Mouse (Mus musculus): Measurements from ENCODE around the gene Galnt12.

Gene Galnt12

GRCm38 (mm10) chr4:47103561-47103960, 11.9 kb downstream of the Galnt12 start:
- no peak for DNase-seq (ENCODE audit: low spot score)

GRCm38 (mm10) chr4:47111885-47112284, 20.2 kb downstream of the Galnt12 start:
- DNase-seq (ENCODE audit: low spot score) = no peak

- no peak for DNase-seq (ENCODE audit: low spot score)
Observed at GRCm38 (mm10) chr4:47112560-47112959, 20.9 kb downstream of the Galnt12 start.

- peak; percentile 24 for DNase-seq (ENCODE audit: low spot score)
Observed at GRCm38 (mm10) chr4:47122051-47122706, 30.5 kb downstream of the Galnt12 start.

- DNase-seq (ENCODE audit: low spot score) = no peak
Observed at GRCm38 (mm10) chr4:47124140-47124711, 32.5 kb downstream of the Galnt12 start.

GRCm38 (mm10) chr4:47128515-47128914, 36.8 kb downstream of the Galnt12 start:
- no peak for DNase-seq (ENCODE audit: low spot score)

- DNase-seq (ENCODE audit: low spot score) = no peak
Observed at GRCm38 (mm10) chr4:47129572-47129971, 37.9 kb downstream of the Galnt12 start.

- no peak for DNase-seq (ENCODE audit: low spot score)
Observed at GRCm38 (mm10) chr4:47130111-47131050, 38.7 kb downstream of the Galnt12 start.

- DNase-seq (ENCODE audit: low spot score) = no peak
Observed at GRCm38 (mm10) chr4:47131931-47132330, 40.2 kb downstream of the Galnt12 start.

- DNase-seq (ENCODE audit: low spot score) = no peak
Observed at GRCm38 (mm10) chr4:47132413-47132812, 40.7 kb downstream of the Galnt12 start.

GRCm38 (mm10) chr4:47136699-47137101, 45.0 kb downstream of the Galnt12 start:
- DNase-seq (ENCODE audit: low spot score) = no peak

- DNase-seq (ENCODE audit: low spot score) = no peak
Observed at GRCm38 (mm10) chr4:47137479-47137878, 45.8 kb downstream of the Galnt12 start.

GRCm38 (mm10) chr4:47138411-47138810, 46.7 kb downstream of the Galnt12 start:
- DNase-seq (ENCODE audit: low spot score) = no peak

GRCm38 (mm10) chr4:47138967-47139777, 47.5 kb downstream of the Galnt12 start:
- DNase-seq (ENCODE audit: low spot score) = peak; percentile 51

- no peak for DNase-seq (ENCODE audit: low spot score)
Observed at GRCm38 (mm10) chr4:47140301-47140700, 48.6 kb downstream of the Galnt12 start.

GRCm38 (mm10) chr4:47141444-47142154, 49.9 kb downstream of the Galnt12 start:
- no peak for DNase-seq (ENCODE audit: low spot score)

GRCm38 (mm10) chr4:47143849-47144248, 52.1 kb downstream of the Galnt12 start:
- no peak for DNase-seq (ENCODE audit: low spot score)

- no peak for DNase-seq (ENCODE audit: low spot score)
Observed at GRCm38 (mm10) chr4:47145341-47145740, 53.6 kb downstream of the Galnt12 start.

GRCm38 (mm10) chr4:47146561-47146960, 54.9 kb downstream of the Galnt12 start:
- peak; percentile 36 for DNase-seq (ENCODE audit: low spot score)

GRCm38 (mm10) chr4:47149963-47150362, 58.3 kb downstream of the Galnt12 start:
- no peak for DNase-seq (ENCODE audit: low spot score)

GRCm38 (mm10) chr4:47150806-47151205, 59.1 kb downstream of the Galnt12 start:
- no peak for DNase-seq (ENCODE audit: low spot score)

Data from yolk sac, embryonic 10.5 days (tissue).